Mouse (Mus musculus): Measurements from ENCODE around the gene Cxcl10. TPM values are rescaled to one million over a fixed set of nuclear protein-coding genes. Genes with fewer than 3 reads are reported as not detected.
"Not testable (repeated sequence)": the region's sequence is repeated elsewhere in the genome, so short reads cannot be mapped to it uniquely, and the experiment has no call there.

Cxcl10 gene
- polyA plus RNA-seq, 1 experiment from 2014 or later, result 0.44 TPM

DNA sequence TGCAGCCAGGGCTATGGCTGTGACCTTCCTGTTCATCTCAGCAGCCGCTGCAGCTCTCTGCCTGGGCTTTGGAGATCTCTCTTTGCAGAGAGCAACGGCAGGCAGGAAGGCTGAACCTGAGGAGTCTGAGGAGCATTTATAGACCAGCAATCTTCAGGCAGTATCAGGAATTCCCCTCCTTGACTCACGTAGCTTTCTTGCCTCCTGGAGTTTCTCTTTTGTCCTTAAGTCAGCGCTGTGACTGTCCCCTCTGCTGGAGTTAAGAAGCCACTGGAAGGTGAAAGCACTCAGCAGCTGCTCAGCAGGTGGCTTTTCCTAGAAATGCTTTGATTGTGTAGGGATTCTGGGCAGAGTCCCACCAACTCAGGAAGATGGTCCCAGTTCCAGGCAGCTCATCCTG, 14.5 kb upstream of the Cxcl10 start:
- H3K4me2 ChIP-seq (ENCODE audit: low read length), result no peak overlapping the region
- no peaks in the 10 kb centered on the region for H3K4me1 ChIP-seq (ENCODE audit: control insufficient read depth, insufficient read depth, low read length)
- no peaks in the 10 kb centered on the region for H3K36me3 ChIP-seq (ENCODE audit: control insufficient read depth, insufficient read depth, low read length)
- DNase-seq (ENCODE audit: low spot score) (no peak), ATAC-seq (no peak)
- H3K27me3 ChIP-seq (replicated peaks; ENCODE audit: control insufficient read depth, insufficient read depth, low read length), result no peaks in the 10 kb centered on the region
- no peaks in the 10 kb centered on the region for H3K9me3 ChIP-seq (replicated peaks; ENCODE audit: control insufficient read depth, low read length)
- H3K9ac ChIP-seq (ENCODE audit: low read length), result no peak overlapping the region
- H3K27ac ChIP-seq (ENCODE audit: low read depth, low read length), result no peak overlapping the region
- H3K4me3 ChIP-seq (ENCODE audit: low read depth, low read length), result no peak overlapping the region
- WGBS, result 6% methylated on average over 4 of the region's 4 CpGs

DNA sequence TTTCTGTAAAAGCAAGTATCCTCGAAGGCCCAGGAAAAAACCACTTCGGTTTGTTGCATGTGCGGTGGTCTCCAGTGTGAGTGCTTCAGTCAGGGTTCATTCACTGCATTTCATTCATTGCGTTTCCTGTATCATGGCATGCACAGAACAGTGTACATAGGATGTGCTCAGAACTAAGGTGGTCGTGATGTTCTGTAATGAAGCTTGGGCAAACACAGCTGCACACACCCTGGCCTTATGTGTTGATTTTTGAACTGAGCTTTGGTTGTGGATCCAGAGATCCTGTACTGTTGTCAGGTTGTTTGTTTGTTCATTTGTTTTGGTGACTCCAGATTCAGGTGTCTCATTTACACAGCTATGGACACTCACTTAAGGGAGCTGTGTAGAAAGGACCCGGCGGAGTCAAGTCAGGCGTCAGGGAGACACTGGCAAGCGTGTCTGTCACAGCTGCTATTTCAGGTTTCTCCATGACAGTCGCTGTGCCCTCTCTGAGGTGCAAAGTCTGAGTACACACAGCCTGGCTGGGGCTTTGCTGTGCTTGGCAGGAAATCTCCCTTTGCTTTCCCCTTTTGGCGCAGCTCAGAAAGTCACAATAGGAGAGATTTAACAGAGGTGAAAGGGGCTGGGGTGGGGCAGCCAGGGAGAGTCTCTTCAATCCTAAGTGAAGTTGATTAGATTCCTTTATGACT, 10.2 kb upstream of the Cxcl10 start:
- H3K27me3 ChIP-seq (replicated peaks; ENCODE audit: control insufficient read depth, insufficient read depth, low read length), result no peaks in the 10 kb centered on the region
- H3K4me2 ChIP-seq (ENCODE audit: low read length), result no peak overlapping the region
- H3K4me1 ChIP-seq (ENCODE audit: control insufficient read depth, insufficient read depth, low read length), result no peaks in the 10 kb centered on the region
- H3K27ac ChIP-seq (ENCODE audit: low read depth, low read length), result no peak overlapping the region
- DNase-seq (ENCODE audit: low spot score) (no peak), ATAC-seq (no peak)
- no peak overlapping the region for H3K4me3 ChIP-seq (ENCODE audit: low read depth, low read length)
- 79% methylated on average over 11 of the region's 11 CpGs for WGBS
- H3K9ac ChIP-seq (ENCODE audit: low read length), result no peak overlapping the region
- no peaks in the 10 kb centered on the region for H3K9me3 ChIP-seq (replicated peaks; ENCODE audit: control insufficient read depth, low read length)
- no peaks in the 10 kb centered on the region for H3K36me3 ChIP-seq (ENCODE audit: control insufficient read depth, insufficient read depth, low read length)

DNA sequence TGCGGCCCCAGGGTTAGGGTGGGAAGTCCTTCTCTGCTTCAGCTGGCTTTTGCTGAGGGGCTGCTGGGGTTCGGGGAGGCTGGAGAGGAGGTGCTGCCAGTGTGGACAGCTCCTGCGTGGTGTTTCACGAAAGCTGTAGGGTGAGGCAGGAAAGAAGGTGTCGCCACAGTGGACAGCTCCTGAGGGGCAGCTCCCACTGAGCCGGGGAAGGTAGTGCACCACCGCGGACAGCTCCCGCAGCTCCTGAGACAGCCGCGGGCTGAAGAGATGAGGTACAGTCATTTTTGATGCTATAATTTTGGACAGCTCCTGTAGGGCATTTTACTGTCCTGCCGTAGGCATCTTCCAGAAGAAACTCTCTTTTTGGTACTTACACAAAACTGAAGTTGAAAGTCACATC, 9.3 kb upstream of the Cxcl10 start:
- ATAC-seq, result no peak
- H3K4me2 ChIP-seq (ENCODE audit: low read length), result no peak overlapping the region
- no peak for DNase-seq (ENCODE audit: low spot score)

GRCm38 (mm10) chr5:92353517-92353916, 4.8 kb upstream of the Cxcl10 start:
- 52% methylated on average over 11 of the region's 11 CpGs for WGBS
- H3K36me3 ChIP-seq (ENCODE audit: control insufficient read depth, insufficient read depth, low read length), result no peaks in the 10 kb centered on the region
- H3K4me3 ChIP-seq (ENCODE audit: low read depth, low read length), result no peak overlapping the region
- no peaks in the 10 kb centered on the region for H3K9me3 ChIP-seq (replicated peaks; ENCODE audit: control insufficient read depth, low read length)
- no peaks in the 10 kb centered on the region for H3K27me3 ChIP-seq (replicated peaks; ENCODE audit: control insufficient read depth, insufficient read depth, low read length)
- DNase-seq (ENCODE audit: low spot score) (no peak), ATAC-seq (no peak)
- H3K4me1 ChIP-seq (ENCODE audit: control insufficient read depth, insufficient read depth, low read length), result peaks cover 3% of the 10 kb centered on the region; the same call in 1 of the 2 replicates
- no peak overlapping the region for H3K27ac ChIP-seq (ENCODE audit: low read depth, low read length)
- H3K9ac ChIP-seq (ENCODE audit: low read length), result no peak overlapping the region
- H3K4me2 ChIP-seq (ENCODE audit: low read length), result no peak overlapping the region

More for the DNA sequence above, 9.3 kb upstream of the Cxcl10 start:
- no peaks in the 10 kb centered on the region for H3K36me3 ChIP-seq (ENCODE audit: control insufficient read depth, insufficient read depth, low read length)
- H3K4me3 ChIP-seq (ENCODE audit: low read depth, low read length), result no peak overlapping the region
- H3K9ac ChIP-seq (ENCODE audit: low read length), result no peak overlapping the region
- 67% methylated on average over 12 of the region's 12 CpGs for WGBS
- no peaks in the 10 kb centered on the region for H3K4me1 ChIP-seq (ENCODE audit: control insufficient read depth, insufficient read depth, low read length)
- H3K27me3 ChIP-seq (replicated peaks; ENCODE audit: control insufficient read depth, insufficient read depth, low read length), result no peaks in the 10 kb centered on the region
- no peaks in the 10 kb centered on the region for H3K9me3 ChIP-seq (replicated peaks; ENCODE audit: control insufficient read depth, low read length)
- H3K27ac ChIP-seq (ENCODE audit: low read depth, low read length), result no peak overlapping the region

GRCm38 (mm10) chr5:92352716-92353115, 4.0 kb upstream of the Cxcl10 start:
- not testable (repeated sequence) for H3K4me1 ChIP-seq (ENCODE audit: control insufficient read depth, insufficient read depth, low read length); H3K27me3 ChIP-seq (replicated peaks; ENCODE audit: control insufficient read depth, insufficient read depth, low read length); DNase-seq (ENCODE audit: low spot score); H3K36me3 ChIP-seq (ENCODE audit: control insufficient read depth, insufficient read depth, low read length); H3K4me2 ChIP-seq (ENCODE audit: low read length); H3K4me3 ChIP-seq (ENCODE audit: low read depth, low read length); H3K27ac ChIP-seq (ENCODE audit: low read depth, low read length); ATAC-seq; H3K9ac ChIP-seq (ENCODE audit: low read length); H3K9me3 ChIP-seq (replicated peaks; ENCODE audit: control insufficient read depth, low read length)
- WGBS, result 83% methylated on average over 4 of the region's 4 CpGs

GRCm38 (mm10) chr5:92349731-92350130, 1.0 kb upstream of the Cxcl10 start:
- H3K9me3 ChIP-seq (replicated peaks; ENCODE audit: control insufficient read depth, low read length), result no peaks in the 10 kb centered on the region
- no peak overlapping the region for H3K27ac ChIP-seq (ENCODE audit: low read depth, low read length)
- peaks cover 4% of the 10 kb centered on the region; the same call in 1 of the 2 replicates for H3K4me1 ChIP-seq (ENCODE audit: control insufficient read depth, insufficient read depth, low read length)
- WGBS, result 86% methylated on average over 7 of the region's 7 CpGs
- ATAC-seq (no peak), DNase-seq (ENCODE audit: low spot score) (no peak)
- H3K4me3 ChIP-seq (ENCODE audit: low read depth, low read length), result no peak overlapping the region
- H3K27me3 ChIP-seq (replicated peaks; ENCODE audit: control insufficient read depth, insufficient read depth, low read length), result no peaks in the 10 kb centered on the region
- no peaks in the 10 kb centered on the region for H3K36me3 ChIP-seq (ENCODE audit: control insufficient read depth, insufficient read depth, low read length)
- H3K4me2 ChIP-seq (ENCODE audit: low read length), result no peak overlapping the region
- no peak overlapping the region for H3K9ac ChIP-seq (ENCODE audit: low read length)

- DNase-seq (ENCODE audit: low spot score) (no peak), ATAC-seq (no peak)
- no peak overlapping the region for H3K27ac ChIP-seq (ENCODE audit: low read depth, low read length)
- no peaks in the 10 kb centered on the region for H3K27me3 ChIP-seq (replicated peaks; ENCODE audit: control insufficient read depth, insufficient read depth, low read length)
- peaks cover 4% of the 10 kb centered on the region; the same call in 1 of the 2 replicates for H3K4me1 ChIP-seq (ENCODE audit: control insufficient read depth, insufficient read depth, low read length)
- no peak overlapping the region for H3K4me2 ChIP-seq (ENCODE audit: low read length)
- no peak overlapping the region for H3K4me3 ChIP-seq (ENCODE audit: low read depth, low read length)
- no peaks in the 10 kb centered on the region for H3K9me3 ChIP-seq (replicated peaks; ENCODE audit: control insufficient read depth, low read length)
- WGBS, result 90% methylated on average over 8 of the region's 8 CpGs
- no peak overlapping the region for H3K9ac ChIP-seq (ENCODE audit: low read length)
- no peaks in the 10 kb centered on the region for H3K36me3 ChIP-seq (ENCODE audit: control insufficient read depth, insufficient read depth, low read length)
These were observed 3.7 kb downstream of the Cxcl10 start for GRCm38 (mm10) chr5:92345006-92345405.

- WGBS, result 76% methylated on average over 4 of the region's 4 CpGs
- Histone ChIP-seq H3K9me3 (replicated peaks; ENCODE audit: control insufficient read depth, low read length) (no peaks in the 10 kb centered on the region), H3K27ac (ENCODE audit: low read depth, low read length) (no peak overlapping the region), H3K4me3 (ENCODE audit: low read depth, low read length) (no peak overlapping the region), H3K4me1 (ENCODE audit: control insufficient read depth, insufficient read depth, low read length) (no peaks in the 10 kb centered on the region), H3K9ac (ENCODE audit: low read length) (no peak overlapping the region), H3K36me3 (ENCODE audit: control insufficient read depth, insufficient read depth, low read length) (no peaks in the 10 kb centered on the region), H3K27me3 (replicated peaks; ENCODE audit: control insufficient read depth, insufficient read depth, low read length) (no peaks in the 10 kb centered on the region), H3K4me2 (ENCODE audit: low read length) (no peak overlapping the region)
- no peak for ATAC-seq
- DNase-seq (ENCODE audit: low spot score), result no peak
These were observed 8.1 kb downstream of the Cxcl10 start for GRCm38 (mm10) chr5:92340606-92341005.

- no peaks in the 10 kb centered on the region for H3K9me3 ChIP-seq (replicated peaks; ENCODE audit: control insufficient read depth, low read length)
- H3K9ac ChIP-seq (ENCODE audit: low read length), result no peak overlapping the region
- H3K4me2 ChIP-seq (ENCODE audit: low read length), result no peak overlapping the region
- no peak overlapping the region for H3K4me3 ChIP-seq (ENCODE audit: low read depth, low read length)
- H3K36me3 ChIP-seq (ENCODE audit: control insufficient read depth, insufficient read depth, low read length), result no peaks in the 10 kb centered on the region
- no peak overlapping the region for H3K27ac ChIP-seq (ENCODE audit: low read depth, low read length)
- no peaks in the 10 kb centered on the region for H3K4me1 ChIP-seq (ENCODE audit: control insufficient read depth, insufficient read depth, low read length)
- H3K27me3 ChIP-seq (replicated peaks; ENCODE audit: control insufficient read depth, insufficient read depth, low read length), result no peaks in the 10 kb centered on the region
- ATAC-seq (no peak), DNase-seq (ENCODE audit: low spot score) (no peak)
- 83% methylated on average over 3 of the region's 3 CpGs for WGBS
These were observed 11.9 kb downstream of the Cxcl10 start for GRCm38 (mm10) chr5:92336743-92337142.

Measured in forebrain, embryonic 14.5 days (tissue).